Mouse (Mus musculus) megakaryocyte, adult 5-6 weeks (primary cell): ENCODE measurements around the gene Gm20388. TPM values are rescaled to one million over a fixed set of nuclear protein-coding genes. Genes with fewer than 3 reads are reported as not detected.

Experiments used
- ATAC-seq: 2 replicates; pipeline ENCODE4 v1.8.0; 2016; ENCODE audit warnings: mild to moderate bottlenecking, inconsistent platforms; ENCODE audit not compliant: poor library complexity, severe bottlenecking
- total RNA-seq, 2 experiments: library from RNA; stranded (forward) in 1 of 2; stranded (reverse) in 1 of 2; fragments of 153-499, 151-499 nt in 1 of 2; fragments of 221-1000, 200-1000 nt in 1 of 2; gene quantifications; 2 replicates each; pipeline versions ENCODE4 v1.2.3 to v1.2.4; 2015 to 2017

The Gm20388 gene
- total RNA-seq, 2 experiments from 2014 or later = 7.6 to 15.5 TPM

DNA sequence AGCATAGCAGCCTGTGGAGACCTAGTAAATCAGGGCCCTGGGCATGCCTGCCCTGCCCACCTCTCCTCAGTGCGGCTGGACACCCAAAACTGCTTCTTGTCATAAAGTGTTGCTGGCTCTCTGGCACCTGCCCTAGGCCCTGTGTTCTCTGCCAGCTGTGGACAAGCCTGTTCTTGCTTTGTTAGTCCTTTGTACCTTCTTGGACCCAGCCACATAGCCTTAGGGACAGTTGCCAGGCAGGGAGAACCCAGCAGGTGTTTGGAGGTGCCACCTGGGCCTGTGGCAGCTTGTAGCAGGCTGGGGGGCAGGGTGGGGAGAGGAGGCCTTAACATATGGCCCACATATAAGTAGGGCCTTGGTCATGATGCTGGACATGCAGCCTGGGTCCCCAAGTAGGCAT lies 463.4 kb downstream of the Gm20388 start:
- ATAC-seq = no peak

GRCm38 (mm10) chr8:120374514-120374913 lies 463.9 kb downstream of the Gm20388 start:
- no peak for ATAC-seq

DNA sequence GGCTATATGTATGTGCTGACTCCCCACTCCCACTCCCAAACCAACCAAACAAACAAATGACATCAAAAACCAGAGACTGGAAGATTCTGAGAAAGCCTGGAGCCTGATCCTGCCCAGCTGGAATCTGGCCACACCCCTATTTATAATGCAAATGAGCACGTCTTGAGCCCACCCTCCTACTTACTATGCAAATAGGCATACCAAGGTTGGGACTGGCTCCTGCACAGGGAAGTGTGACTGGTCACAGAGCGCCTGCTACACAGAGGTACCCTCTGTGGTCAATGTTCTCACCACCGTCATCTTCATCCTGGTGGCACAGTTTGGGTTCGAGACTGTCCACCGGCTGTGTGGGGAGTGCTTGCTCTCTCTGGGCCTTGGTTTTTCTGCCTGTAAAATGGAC lies 464.5 kb downstream of the Gm20388 start:
- no peak for ATAC-seq

- no peak for ATAC-seq
Measured at GRCm38 (mm10) chr8:120376215-120376614, 465.6 kb downstream of the Gm20388 start.

DNA sequence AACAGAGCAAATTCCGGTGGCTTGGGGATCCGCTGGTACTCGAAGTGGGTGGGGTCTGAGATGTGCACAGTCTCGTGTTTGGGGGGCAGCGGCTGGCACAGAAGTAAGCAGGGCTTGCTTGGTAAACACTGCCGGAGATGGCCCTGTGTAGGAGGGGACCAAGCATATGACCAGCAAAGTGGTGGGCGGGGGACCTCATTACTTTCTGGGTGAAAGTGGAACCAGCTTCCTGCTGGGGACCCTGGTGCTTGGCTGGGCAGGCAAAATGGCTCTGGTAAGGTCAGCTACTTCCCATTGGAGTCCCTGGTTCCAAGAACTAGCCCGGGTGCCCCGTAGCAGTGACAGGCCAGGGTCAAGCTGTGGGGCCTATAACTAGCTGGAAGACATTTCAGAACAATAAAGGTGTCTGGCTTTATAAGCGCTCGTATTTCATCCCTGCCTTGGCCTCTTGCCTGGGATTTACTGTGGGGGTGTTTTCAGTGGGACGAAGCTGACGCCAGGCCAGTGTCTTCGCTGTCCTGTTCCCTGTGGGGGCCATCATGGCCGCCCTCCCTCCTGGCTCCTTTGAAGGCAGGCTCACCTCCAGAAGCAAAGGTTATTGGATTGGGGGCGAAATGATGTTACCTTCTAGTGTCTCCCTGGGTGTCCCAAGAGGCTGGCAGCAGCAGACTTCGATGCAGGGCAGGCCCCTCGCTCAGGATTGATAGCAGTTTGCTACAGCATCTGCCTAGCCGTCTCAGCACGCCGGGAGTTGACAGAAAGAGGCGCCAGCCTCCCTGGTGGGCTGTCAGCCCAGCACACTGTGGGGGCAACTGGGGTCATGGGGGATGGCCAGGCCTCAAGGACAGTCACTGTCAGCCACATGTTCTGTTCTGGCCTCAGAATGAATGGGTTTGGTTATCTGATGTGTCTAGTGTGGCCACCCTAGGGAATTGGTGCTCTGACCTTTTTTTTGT lies 466.5 kb downstream of the Gm20388 start:
- ATAC-seq = no peak

- ATAC-seq = peak; percentile 61
Measured at GRCm38 (mm10) chr8:120377803-120378189, 467.2 kb downstream of the Gm20388 start.

DNA sequence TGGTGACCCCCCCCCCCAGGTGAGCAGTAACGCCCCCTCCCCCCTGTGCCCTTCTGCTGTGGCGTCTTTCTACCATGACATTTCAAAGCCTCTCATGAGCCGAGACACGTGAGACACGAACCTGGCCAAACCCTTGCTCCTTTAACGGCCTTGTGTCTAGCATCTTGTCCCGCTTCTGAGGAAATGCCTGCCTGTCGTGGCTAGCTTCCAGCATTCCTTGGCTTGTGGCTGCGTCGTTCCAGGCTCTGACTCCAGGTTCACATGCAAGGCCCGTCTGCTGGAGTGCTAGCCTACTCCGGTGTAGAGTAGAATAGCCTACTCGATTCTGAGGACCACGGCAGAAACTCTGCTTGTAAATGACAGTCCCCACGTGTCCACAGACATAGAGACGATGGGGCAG lies 467.7 kb downstream of the Gm20388 start:
- no peak for ATAC-seq

- no peak for ATAC-seq
Measured at GRCm38 (mm10) chr8:120379015-120379414, 468.4 kb downstream of the Gm20388 start.

DNA sequence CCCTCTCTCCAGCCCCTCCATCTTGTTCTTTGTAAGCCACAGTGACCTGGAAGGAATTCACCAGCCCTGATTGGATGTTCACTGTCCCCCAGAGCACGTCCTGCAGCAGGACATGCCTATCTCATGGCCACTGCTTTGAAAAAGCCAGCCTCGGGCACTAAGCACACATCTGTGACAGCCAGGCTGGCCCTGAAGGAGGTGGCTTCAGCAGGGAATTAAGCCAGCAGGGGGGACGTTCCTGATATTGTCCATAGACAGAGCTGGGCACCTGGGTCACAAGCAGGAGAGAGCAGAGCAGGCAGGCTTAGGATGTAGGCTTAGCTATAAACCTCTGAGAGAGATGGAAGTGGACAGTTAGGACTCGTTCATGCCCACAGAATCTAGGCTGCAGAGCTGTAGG lies 471.2 kb downstream of the Gm20388 start:
- no peak for ATAC-seq

DNA sequence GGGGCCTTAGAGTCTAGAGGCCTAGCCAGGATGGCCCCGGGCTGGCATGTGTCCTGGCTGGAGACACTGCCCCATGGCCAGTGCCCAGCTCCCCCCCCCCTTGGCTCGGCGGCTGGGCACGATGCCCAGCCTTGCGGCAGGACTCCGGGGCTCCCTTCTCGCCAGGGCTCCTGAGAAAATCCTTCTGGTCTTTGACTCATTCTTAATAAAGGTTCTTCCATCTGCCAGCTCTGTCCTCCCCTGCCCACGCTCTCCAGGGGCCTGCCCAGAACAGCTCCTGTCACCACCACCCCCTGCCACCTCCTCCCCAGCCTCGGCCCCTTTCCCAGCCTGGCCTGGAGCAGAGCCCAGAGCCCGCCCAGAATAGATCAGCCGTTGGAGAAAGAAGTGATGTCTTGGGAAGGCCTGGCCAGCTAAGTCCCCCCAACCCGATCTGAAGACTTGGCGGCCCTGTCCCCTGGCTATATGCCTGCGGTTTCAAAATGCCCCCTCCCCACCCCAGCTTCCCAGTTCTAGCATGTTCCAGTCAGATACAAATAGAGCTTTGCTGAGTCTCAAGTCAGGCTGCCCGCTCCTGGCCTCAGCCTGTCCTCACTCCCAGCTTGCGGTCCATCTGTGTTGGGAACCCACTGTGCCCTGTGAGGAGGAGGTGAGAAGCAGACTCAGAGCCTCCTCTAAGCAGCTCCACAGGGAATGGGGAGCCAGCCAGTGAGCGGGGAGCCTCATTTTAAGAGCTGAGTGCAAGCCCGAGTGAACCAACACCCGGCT lies 472.0 kb downstream of the Gm20388 start:
- no peak for ATAC-seq

DNA sequence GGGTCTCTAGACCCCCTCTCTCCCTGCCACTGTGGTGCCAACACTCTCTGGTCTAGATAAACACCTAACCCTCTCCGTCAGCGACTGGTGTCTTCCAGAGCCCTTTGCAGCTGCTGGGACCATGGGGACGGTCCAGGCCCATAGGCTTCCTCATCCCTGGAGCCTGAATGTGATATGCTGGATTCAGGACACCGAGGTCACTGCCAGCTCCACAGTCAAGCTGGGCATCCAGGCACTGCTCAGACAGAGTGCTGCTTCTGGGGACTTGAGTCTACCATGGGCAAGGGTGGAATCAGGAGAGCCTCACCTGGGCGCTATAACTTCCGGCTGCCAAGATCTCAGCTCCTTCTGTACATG lies 472.5 kb downstream of the Gm20388 start:
- ATAC-seq = no peak

GRCm38 (mm10) chr8:120383713-120384112 lies 473.1 kb downstream of the Gm20388 start:
- ATAC-seq = no peak

DNA sequence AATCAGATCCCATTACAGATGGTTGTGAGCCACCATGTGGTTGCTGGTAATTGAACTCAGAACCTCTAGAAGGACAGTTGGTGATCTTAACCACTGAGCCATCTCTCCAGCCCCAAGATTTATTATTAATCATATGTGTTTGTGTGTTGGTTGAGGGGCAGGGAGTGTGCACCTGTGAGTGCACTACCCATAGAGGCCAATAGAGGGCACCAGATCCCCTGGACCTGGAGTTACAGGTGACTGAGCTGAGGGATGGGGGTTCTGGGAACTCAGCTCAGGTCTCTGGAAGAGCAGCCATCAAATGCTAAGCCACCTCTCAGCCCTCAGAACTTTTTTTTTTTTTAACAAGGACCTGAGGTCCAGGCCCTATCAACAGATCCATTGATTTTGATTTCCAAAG lies 474.1 kb downstream of the Gm20388 start:
- no peak for ATAC-seq

- ATAC-seq = no peak
Measured at GRCm38 (mm10) chr8:120388246-120388645, 477.6 kb downstream of the Gm20388 start.

GRCm38 (mm10) chr8:120390598-120390997 lies 480.0 kb downstream of the Gm20388 start:
- no peak for ATAC-seq

GRCm38 (mm10) chr8:120391856-120392255 lies 481.2 kb downstream of the Gm20388 start:
- ATAC-seq = no peak

DNA sequence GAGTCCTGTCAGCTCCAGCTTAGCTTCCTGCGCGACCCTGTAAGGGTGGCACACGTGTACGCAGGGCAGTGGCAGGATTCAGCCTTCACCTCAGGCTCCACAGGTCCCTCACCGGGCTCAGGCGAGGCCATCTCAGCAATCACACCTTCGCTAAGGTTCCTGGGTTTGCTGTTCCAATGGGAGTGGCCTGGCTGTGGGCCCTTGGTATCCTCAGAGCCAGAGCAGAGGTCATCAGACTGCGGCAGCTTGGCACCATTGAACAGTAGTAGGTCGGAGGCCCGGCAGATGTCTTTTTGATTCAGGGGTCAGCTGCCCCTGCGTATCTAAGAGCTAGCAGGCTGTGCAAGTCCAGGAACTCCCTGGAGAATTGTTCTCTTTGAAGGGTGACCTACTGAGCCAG lies 482.4 kb downstream of the Gm20388 start:
- ATAC-seq = no peak

- ATAC-seq = no peak
Measured at GRCm38 (mm10) chr8:120393871-120394275, 483.2 kb downstream of the Gm20388 start.

DNA sequence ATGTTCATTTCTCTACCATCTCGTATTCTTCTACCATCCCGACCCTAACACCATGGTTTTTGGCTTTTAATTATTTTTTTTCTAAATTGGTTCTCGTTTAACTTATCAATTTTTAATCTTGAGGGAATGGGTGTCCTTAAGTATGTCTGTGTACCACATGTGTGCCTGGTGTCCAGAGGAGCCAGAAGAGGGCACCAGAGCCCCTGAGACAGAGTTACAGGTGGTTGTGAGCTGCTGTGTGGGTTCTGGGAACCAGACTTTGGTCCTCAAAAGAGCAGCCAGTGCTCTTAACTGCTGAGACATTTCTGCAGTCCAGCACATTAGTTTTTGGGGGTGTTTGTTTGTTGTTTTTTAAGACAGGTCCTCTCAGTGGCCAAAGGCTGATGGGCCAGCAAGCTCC lies 485.3 kb downstream of the Gm20388 start:
- ATAC-seq = no peak

GRCm38 (mm10) chr8:120396756-120397155 lies 486.1 kb downstream of the Gm20388 start:
- peak; percentile 23; the same call in 1 of the 2 replicates for ATAC-seq

- ATAC-seq = no peak
Measured at GRCm38 (mm10) chr8:120397444-120398411, 487.1 kb downstream of the Gm20388 start.
